Mouse (Mus musculus) telencephalon, adult 2 months (tissue): Measurements from ENCODE around the gene Gm21903.
"Not testable (repeated sequence)": the region's sequence is repeated elsewhere in the genome, so short reads cannot be mapped to it uniquely, and the experiment has no call there.

Experiments
- DNase-seq: peaks from one replicate; pipeline ENCODE4 v3.0.0-alpha.2; 2011; ENCODE audit warnings: low read depth, low spot score

Gm21903 gene

GRCm38 (mm10) chr17:39043241-39043640 is at the start of gene Gm21903:
Gene Gm21903 (minus strand): TSS chr17:39043341.
- no peak for DNase-seq

GRCm38 (mm10) chr17:39076937-39077336 is 33.8 kb upstream of the Gm21903 start, which contains the start of gene Esp23:
Gene Esp23 (minus strand): TSS chr17:39077037.
- no peak for DNase-seq

DNA sequence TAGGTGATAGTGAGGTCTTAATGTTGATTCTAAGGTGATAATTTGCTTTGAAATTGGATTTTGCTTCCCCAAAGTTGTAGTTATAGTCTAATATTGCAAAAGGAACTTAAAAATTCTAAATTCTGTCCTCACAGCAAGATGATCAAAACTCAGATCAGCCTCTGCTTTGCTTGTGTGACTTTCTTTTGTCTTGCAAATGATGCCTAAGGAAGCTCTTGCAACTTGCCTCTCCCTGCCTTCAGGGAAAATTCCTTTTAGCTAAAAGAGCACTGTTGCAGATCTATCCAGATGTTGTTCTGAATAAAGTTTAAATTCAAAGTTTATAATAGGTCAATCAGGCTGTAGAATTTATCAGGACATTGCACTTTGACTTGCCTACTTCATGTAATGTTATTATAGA is 20.5 kb upstream of the Gm21903 start:
- no peak for DNase-seq

GRCm38 (mm10) chr17:39036395-39036794 is 6.7 kb downstream of the Gm21903 start, which contains the start of gene Esp24:
Gene Esp24 (plus strand): TSS chr17:39036695.
- DNase-seq, result not testable (repeated sequence)

DNA sequence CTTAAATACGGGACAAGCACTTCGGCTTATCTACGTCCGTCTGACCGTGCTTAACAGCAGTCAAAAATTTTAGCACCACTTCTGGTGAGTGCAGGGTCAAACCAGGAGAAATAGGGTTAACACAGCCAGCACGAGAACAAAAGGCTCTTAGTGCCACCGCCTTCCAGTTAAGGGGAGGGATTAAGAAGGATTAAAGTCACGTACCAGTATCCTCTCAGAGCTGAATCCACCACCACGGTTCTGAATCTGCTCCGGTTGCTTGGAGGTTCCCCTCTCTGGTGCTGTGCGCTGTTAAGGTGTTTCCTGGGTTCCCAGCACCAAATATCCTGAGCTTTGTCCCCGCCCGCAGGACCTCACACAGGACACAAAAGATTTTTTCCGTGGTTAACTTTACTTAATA is 26.0 kb downstream of the Gm21903 start:
- no peak for DNase-seq

GRCm38 (mm10) chr17:39010675-39011638 is 32.2 kb downstream of the Gm21903 start:
- no peak for DNase-seq

GRCm38 (mm10) chr17:39009846-39010245 is 33.3 kb downstream of the Gm21903 start:
- DNase-seq, result no peak
